Mouse (Mus musculus) adrenal gland, adult (tissue): ENCODE measurements around the gene Erfe.

Source experiments
- DNase-seq, 2 experiments: peaks; one replicate each; pipeline ENCODE4 v3.0.0; 2022 to 2023; ENCODE audit warnings: low spot score in 1 of 2; ENCODE audit not compliant: inconsistent age in 2 of 2

Gene Erfe

DNA sequence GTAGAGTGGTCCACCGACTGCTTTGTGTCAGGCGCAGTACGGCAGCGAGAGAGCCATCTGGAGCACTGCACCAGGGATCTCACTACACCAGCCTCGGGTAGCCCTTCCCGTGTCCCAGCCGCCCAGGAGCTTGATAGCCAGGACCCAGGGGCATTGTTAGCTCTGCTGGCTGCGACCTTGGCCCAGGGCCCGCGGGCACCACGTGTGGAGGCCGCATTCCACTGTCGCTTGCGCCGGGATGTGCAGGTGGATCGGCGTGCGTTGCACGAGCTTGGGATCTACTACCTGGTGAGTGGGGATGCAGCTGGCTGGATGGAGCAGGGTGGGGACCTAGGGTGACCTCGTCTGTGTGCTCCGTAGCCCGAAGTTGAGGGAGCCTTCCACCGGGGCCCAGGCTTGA is 3.8 kb downstream of the Erfe start:
- peak; percentile 66 to 82 for DNase-seq

DNA sequence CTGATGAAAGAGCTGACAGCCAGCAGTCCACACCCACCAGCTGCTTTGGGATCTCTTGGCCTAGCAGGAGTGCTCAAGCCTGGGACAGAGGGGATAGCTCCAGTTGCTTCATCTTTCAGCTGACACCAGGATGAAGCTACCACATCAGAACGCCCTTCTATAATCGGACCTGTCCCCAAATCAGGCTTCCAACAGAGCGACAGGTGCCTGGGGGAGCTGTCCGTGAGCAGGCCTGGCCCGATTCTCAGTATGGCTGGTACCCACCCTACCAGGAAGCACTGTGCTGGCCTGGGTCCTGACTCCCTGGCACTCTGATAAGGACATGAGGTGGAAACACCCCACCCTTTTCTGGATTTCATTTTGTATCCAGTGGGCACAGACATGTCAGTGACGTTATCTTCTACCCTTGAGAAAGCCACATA is 7.2 kb downstream of the Erfe start:
- DNase-seq = no peak

DNA sequence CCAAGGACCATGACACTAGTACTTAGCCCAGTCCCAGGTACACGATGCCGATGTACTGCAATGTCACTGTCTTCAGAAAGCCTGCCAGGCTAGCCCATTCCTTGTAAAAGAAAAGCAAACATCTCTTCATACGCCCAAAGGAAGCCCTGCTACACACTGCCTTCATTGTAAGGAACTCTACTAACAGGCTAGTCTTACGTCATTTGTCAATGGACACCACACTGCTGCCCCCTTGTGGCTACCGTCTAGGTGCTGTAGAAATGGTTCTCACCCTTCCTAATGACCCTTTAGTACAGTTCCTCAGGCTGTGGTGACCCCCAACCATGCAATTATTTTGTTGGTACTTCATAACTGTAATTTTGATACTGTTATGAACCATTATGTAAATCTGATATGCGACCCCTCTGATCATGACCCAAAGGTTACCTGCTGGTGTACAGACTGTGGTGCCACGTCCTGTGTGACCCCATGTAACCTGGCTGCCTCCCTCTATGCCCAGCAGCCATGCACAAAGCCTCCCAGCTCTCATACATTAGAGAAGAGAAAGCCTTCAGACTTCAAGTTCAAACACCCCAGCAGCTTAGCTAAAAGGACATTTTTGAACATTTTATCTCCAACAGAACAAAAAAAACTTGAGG is 14.3 kb downstream of the Erfe start:
- peak; percentile 72 to 91 for DNase-seq

DNA sequence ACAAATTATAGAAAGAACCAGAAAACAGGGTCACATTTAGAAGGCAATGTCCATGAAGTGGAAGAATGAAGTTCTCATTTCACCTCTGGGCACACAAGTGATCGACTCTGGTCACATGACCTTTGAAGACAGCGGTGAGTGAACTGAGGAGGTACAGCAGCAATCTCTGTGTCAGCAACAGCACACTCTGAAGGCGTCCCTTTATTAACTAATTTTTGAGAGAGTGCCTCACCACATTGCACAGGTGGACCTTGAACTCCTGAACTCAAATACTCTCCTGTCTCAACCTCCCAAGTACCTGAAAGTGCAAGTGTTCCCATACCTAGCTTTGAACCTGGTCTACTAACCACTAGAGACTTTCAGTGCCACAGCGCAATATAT is 14.9 kb downstream of the Erfe start:
- DNase-seq = no peak

DNA sequence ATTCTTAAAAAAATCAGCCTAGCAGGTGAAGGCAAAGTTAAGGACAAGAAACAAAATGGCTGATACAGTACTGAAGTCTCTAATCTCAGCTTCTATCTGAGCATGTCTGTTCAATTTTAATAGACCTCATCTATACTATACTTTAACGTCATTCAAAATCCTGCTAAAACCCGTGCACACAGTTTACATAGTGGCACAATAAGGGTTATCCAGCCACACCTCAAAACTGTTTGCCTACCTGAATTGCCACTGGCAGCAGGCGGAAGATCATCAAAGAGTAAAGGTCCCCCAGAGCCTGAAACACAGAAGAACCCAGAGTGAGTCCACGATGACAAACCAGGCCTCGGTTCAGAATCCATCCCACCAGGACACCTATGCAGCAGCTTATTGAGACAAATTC is 24.1 kb downstream of the Erfe start:
- DNase-seq = no peak

DNA sequence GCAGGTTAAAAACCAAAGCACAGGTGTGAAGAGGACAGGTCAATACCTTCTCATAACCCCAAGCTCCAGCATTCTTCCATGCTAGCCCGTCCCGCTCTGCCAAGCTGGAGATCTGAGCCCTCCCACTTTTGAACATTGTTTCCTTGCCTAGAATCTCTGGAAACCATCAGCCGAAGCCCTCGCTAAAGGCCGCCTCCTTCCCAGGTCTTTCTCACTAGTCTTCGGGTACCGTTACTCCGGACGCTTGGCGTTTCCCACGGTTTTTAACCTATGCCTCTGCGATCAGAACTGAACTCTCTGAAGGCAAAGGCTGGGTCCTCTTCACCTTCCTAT is 31.7 kb downstream of the Erfe start:
- DNase-seq = peak in 1 of 2 experiments; percentile 37

DNA sequence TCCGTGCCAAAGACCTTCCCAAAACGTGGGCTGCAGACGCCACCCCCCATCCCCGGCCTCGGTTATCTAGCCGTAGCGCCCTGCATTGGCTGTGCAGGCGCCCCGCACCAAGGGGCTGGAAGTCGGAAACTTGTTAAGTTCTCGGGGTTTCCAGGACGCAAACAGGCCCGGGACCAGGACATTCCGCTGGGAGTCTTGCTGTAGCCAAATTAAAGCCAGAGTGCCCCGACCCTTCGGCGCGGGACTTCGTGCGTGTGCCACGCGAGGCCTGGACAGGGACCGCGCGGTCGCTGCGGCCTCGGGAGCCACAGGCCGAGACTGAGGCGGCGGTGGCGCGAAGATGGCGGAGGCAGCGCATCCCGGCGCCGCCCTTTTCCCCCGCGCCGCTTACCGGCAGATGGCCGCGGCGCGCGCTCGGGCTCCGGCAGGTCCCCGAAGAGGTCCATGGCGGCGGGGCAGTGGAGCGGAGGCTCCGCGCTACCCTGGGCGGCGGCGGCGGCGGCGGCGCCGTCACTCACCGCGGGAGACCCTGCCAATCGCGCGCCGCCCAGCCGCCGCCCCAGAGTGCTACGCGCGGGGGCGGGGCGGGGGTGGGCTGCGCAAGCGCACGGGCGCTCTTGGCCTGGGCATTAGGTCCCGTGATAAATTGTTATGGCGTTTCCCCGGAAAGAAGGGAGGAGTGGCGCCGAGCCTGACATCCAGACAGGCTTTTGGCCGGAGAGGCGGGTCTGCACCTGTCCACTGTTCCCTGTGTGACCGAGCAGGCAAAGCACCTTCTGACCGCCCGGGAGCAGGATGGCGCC is 32.2 kb downstream of the Erfe start, which contains the start of gene Ilkap:
Gene Ilkap (minus strand): TSS at position 556 of the 803 bp plus-strand sequence.
- peak; percentile 86 to 94 for DNase-seq

DNA sequence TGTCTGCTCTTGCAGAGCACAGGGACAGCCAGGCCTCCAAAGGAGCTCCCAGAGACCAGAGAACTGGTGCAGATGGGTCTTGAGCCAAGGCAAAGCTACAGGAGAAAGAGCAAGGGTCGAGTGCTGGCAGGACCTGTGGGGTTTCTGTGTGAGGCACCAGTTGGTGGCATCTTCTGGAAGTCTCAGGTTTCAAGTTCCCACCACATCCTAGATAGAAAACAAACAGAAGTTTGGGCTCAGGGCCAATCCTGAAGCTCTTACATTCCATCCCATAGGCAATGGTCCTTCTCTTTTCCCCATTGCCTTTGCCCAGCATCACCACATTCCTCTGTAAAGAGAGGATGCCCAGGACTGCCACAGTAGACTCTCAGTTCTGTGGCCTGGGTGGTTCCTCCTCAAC is 38.7 kb downstream of the Erfe start:
- DNase-seq = no peak

DNA sequence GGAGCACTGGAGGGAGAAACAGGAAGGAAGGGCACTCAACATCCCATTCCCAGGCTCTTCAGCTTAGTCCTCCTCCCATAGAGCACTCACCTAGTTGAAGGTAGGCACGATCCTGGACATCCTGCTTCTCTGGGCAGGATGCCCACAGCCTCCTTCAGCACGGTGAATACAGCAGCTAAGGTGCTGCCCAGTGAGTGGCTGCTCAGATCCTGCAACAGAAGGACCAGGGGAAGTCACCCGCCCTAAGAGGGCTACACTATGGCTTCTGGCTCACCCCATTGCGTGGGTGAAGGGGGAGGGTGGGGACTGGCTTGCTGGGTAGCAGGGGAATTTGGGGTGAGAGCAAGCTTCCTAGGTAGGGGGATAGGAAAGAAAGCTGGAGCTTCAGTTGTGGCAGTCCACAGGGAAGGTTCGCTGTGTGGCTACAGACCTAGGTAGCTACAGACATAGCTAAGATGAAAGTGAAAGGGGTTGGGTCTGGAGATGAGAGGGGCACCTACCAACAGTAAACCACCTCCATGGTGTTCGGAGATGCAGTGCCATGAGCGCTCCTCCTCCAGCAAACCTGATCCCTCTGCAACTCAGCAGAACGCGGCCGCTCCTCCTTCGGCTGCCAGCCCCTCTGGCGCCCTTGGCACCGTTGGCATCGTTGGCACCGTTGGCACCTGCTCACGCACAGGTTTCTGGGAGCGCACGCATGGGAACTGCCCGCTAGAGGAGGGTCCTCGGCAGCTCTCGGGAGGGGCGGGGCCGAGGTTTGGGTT is 39.4 kb downstream of the Erfe start:
- DNase-seq = no peak

DNA sequence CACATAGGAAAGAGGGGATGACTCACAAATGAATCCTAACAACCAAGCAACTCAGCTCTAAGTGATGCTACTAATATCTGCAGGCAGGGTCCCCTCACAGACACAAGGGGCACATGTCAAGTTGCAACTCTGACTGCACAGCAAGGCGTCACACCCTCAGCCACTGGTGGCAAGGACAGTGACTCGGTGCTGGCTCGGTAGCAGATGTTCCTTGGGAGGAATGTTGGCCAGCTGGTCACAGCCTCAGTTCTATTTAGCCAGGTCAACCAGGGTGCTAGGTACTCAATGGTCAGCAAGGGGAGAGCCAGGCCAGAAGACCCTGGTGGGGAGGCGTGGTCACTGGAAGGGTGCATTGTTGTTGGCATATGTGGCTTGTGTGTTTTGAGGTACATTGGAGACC is 41.6 kb downstream of the Erfe start:
- no peak for DNase-seq

DNA sequence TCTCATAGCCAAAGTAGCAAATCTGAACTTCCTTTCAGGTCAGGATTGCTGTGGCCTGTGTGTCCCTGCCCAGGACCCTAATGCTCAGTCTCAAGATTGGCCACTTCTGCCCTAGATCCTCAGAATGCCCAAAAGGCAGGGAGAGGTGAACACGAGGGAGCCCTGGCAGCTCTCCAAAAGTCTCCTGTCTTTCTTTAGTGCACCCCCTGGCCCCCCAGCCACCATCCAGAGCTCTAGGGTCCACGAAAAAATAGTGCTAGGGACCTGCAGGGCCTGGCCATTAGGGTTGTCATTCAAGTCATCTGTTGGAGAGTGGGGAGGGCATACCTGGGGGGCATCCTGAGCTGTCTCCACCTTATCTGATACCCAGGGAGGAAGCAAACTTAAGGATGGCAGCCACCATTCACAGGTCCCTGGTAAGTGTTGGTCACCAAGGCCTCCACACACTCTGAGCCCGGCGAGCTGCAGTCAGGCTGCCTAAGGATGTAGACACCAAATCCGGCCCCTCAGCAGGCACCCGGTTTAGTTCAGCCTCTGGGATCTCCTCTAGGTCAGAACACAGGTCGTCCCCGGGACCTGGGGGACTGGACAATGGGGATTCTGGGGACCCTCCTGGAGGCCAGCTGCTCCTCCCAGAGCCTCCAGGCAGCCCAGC is 45.5 kb downstream of the Erfe start:
- peak in 1 of 2 experiments; percentile 64 for DNase-seq

DNA sequence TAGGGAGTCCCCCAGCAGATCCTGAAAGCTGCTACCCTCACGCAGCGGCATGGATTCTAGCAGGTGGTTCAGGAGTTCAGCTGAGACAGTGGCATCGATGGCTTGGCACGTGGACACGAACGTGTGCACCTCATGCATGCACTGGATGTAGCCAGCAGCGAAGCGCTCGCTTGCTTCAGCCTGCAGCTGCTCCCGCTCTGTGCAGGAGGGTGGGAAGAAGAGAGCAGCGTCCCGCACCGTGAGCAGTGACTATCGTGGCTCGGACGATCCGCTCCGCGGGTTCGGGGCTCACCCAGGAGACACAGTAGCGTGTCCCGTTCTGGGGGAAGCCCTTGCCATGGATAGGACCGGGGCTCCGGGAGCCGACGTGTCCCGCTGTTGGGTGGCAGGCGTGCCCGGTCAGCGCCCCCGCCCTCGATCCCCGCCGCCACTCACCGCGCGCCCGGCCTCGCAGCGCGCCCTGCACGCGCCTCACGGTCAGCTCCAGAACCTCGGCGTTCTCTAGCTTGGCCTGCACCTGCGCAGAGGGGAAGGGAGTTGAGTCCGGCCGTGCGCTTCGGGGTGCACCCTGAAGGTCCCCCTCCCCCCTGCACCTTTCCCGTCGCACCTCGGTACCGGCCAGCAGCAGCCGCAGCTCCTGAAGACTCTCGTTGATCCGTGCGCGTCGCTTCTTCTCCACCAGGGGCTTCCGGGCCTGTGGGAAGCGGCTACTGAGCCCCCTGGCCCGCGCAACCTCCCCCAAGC is 46.2 kb downstream of the Erfe start:
- DNase-seq = peak; percentile 69 to 81

DNA sequence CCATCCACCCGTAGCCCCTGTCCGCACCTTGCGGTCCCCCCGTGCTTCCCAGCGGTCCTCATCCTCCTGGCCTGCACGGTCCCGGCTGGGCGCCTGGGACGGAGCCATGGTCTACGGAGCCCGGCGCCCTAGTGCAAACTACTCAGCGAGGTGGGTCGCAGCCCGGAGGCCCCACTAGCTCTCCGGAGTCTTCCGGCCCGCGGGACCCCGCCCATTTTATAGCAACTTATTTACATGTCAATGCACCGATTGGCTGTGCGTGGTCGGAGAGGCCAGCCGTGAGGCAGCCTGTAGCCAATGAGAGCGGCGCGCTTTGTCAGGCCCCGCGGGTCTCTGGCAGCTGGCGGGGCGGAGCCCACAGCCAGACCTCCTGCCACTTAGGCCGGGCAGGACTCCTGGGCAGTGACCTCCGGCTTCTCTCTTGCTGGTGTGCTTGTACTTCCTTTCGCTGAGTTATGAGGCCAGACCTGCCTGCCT is 46.8 kb downstream of the Erfe start:
- DNase-seq = peak; percentile 98

DNA sequence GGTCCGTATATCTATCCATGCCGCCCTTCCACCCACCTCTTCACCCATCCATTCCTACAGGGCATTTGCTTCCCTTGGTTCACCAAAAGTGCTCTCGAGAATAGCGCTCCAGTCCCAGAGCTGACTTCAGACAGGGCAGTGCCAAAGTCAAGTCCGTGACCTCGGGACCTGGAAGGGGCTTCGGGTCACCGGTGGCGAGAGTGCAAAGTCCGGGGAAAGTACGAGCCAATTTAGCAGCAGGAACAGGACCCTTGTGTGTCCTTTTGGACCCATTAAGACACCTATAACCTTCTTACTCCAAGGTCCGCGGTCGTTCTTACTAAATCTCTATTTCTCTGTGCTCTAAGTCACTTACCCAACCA is 47.3 kb downstream of the Erfe start:
- no peak for DNase-seq

DNA sequence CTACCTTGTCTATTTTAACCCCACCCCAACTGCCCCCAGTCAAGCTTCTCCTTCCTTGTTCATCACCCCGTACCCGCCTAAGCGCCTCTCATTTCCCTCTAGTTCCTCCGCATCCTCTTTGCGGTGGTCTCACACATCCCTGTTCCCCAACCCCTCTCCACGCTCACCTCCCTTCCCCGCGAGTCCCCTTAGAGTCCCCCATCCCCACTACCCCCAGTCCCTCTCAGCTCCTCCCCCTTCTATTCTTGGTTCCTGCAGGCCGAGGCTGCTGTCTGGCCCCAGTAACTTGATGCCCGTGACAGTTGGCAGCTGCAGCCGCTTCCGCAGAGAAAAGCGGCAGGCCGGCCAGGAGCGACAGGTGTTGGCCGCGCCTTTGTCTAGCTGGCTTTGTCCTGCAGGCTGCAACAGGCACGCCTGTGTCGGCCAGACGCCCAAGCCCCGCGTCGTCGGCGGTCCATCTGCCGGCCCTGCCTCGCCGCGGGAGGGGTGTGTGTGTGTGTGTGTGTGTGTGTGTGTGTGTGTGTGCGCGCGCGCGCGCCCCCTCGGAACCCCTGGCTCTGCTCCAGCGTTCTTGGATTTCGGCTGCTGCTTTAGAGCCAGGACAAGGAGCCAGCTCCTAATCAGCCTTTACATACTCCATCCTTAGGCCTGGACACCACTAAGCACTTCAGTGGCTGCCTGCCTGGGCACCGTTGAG is 47.8 kb downstream of the Erfe start, which contains the start of gene Hes6:
Gene Hes6 (minus strand): TSS at position 141 of the 697 bp plus-strand sequence.
- DNase-seq = peak; percentile 78 to 93

DNA sequence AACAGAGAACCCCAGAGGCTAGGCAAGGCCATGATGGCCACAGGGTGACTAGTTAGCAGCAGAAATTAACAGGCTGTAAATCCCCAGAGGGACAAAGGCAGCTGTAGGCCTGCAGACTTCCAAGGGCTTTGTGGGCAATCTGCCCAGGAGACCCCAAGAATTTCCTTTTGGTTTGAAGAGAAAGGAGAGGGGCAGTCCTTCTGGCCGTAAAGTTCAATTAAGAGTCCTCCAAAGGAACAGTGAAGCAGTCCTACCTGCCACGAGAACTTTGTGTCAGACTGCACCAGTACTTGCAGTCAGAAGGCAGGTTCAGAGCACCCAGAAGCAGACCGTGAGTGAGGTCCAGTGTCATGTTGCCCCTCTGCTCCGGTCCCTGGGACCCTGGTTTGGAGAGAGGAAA is 48.7 kb downstream of the Erfe start:
- peak in 1 of 2 experiments; percentile 54 for DNase-seq

DNA sequence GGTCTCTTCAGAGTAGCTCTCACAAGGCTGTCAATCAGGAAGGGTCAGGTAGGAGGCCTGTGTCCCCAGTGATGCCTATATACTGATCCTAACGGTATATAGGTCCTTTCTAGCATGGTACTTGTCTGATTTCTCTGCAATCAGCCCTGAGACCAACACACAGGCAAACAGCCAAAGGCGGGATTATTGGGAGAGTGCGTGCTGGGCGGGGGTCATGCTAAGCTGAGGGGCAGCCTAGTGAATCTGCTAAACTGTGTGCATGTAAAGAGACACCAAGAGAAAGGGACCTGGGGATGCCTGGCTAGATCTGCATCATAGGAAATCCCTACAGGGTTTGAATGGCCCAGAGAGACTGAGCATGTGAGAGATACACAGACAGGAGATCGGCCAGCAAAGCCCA is 49.1 kb downstream of the Erfe start:
- DNase-seq = peak in 1 of 2 experiments; percentile 50

DNA sequence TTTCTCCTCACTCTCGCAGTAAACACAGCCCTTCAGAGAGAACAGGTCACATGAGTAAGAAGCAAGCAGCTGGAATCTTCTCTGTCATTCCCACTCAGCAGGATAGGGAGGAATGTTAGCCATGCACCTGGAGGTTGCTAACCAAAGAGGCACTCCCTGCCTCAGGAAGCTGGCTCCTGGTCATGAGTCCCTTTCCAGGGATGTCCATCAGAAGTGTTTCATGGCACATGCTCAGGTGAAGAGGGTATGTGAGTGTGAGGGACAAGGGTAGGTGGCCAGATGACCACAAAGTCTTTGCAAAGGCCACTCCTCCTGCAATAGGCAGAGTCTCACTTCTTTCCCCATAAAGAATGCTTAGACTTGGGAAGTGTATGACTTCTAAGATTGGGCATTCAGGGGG is 51.8 kb downstream of the Erfe start:
- no peak for DNase-seq

DNA sequence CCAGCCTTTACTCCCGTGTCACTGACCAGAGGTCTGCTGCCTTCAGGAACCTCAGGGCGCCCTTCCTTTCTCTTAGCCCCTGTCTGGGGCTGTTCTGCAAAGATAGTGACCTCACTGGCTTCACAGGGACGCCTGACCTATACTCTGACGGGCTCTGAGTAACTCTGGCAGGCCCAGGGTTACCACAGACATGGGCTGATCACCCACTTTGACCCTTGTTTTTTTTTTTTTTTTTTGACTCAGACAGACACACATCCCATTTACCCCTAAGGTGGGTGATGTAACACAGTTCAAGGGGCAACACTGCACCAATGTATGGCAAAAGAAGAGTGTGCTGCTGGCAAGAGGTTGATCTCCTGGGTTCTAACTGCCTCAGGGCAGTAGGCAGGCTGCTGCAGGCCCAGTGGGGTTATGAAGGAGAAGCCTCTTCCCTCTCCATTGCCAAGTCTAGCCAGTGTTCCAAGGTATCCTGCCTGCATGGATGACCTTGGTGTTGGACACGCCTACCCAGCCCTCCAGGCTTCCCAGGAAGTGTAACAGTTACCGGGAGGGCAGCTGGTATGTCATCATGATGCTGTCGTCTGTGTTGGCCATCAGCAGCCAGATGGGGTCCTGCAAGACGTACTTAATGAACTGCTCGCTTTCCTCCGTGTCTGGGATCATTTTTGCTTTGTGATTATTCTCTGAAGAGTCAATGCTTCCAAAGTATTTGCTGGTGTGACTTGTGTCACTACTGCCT is 53.8 kb downstream of the Erfe start:
- DNase-seq = peak; percentile 89 to 95
